Mouse (Mus musculus) intestine, embryonic 14.5 days (tissue): ENCODE measurements around the gene Ilf2. TPM values are rescaled to one million over a fixed set of nuclear protein-coding genes. Genes with fewer than 3 reads are reported as not detected.
A peak's percentile ranks its signal among the peaks of the same experiment; 100 is the strongest.

Experiments used
- ATAC-seq: fragments of 200-750 bp; cut with Nextera tagmentation; replicated peaks from 2 replicates; pipeline ENCODE4 v1.8.0; 2017; ENCODE audit warnings: low read depth, moderate number of reproducible peaks, moderate TSS enrichment, moderate library complexity; ENCODE audit not compliant: low FRiP score, low TSS enrichment
- DNase-seq: peaks from one replicate; pipeline ENCODE4 v3.0.0-alpha.2; 2018; ENCODE audit warnings: low spot score
- H3K27ac ChIP-seq: fragments of 300-500 bp; sonication (generic); 2 replicates; pipeline ENCODE4 v1.5.1; 2014; ENCODE audit warnings: low read depth, mild to moderate bottlenecking, control low read depth
- H3K27me3 ChIP-seq: fragments of 300-500 bp; sonication (generic); replicated peaks from 2 replicates; pipeline ENCODE4 v1.6.1; 2014; ENCODE audit warnings: low read length, control low read depth; ENCODE audit not compliant: control insufficient read depth, insufficient read depth
- H3K36me3 ChIP-seq: fragments of 300-500 bp; sonication (generic); 2 replicates; pipeline ENCODE4 v1.6.1; 2014; ENCODE audit warnings: low read length, control low read depth; ENCODE audit not compliant: control insufficient read depth, insufficient read depth
- H3K4me1 ChIP-seq: fragments of 300-500 bp; sonication (generic); replicated peaks from 2 replicates; pipeline ENCODE4 v1.6.1; 2014; ENCODE audit warnings: low read length, control low read depth, mixed read lengths; ENCODE audit not compliant: control insufficient read depth, insufficient read depth
- H3K4me2 ChIP-seq: fragments of 300-500 bp; sonication (generic); 2 replicates; pipeline ENCODE4 v1.6.1; 2014; ENCODE audit warnings: low read length
- H3K4me3 ChIP-seq: fragments of 300-500 bp; sonication (generic); 2 replicates; pipeline ENCODE4 v1.5.1; 2014; ENCODE audit warnings: low read depth, low read length, control low read depth, mixed read lengths
- H3K9ac ChIP-seq: fragments of 300-500 bp; sonication (generic); 2 replicates; pipeline ENCODE4 v1.6.1; 2014; ENCODE audit warnings: mild to moderate bottlenecking, low read length
- H3K9me3 ChIP-seq: fragments of 300-500 bp; sonication (generic); 2 replicates; pipeline ENCODE4 v1.6.1; 2016; ENCODE audit warnings: low read length, control low read depth; ENCODE audit not compliant: control insufficient read depth
- WGBS: fragments of 180-500 bp; shearing (Covaris S2); extraction: QIAGEN DNeasy Blood & Tissue Kit; methylation state at CpG from one replicate; pipeline ENCODE4 v1.1.7; 2014; 5-methylcytosine and 5-hydroxymethylcytosine counted together
- polyA plus RNA-seq: library from polyadenylated mRNA; unstranded; fragments of >200 nt; fragmentation: Nextera tagmentation; extraction: Ambion mirVana; gene quantifications from 2 replicates; pipeline ENCODE4 v1.2.1, GENCODE M21; 2014

Gene Ilf2
- polyA plus RNA-seq, 1 experiment from 2014 or later = 188 TPM

GRCm38 (mm10) chr3:90451396-90452095 lies 24.4 kb upstream of the Ilf2 start:
- ATAC-seq = no peak
- peak overlapping the region; percentile 36 for H3K4me2 ChIP-seq
- WGBS = 32% methylated on average over 10 of the region's 10 CpGs
- no peak overlapping the region for H3K4me3 ChIP-seq
- H3K9me3 ChIP-seq = no peaks in the 10 kb centered on the region
- no peaks in the 10 kb centered on the region for H3K36me3 ChIP-seq
- H3K9ac ChIP-seq = no peak overlapping the region
- no peaks in the 10 kb centered on the region for H3K27me3 ChIP-seq
- H3K27ac ChIP-seq = no peak overlapping the region
- peaks cover 6% of the 10 kb centered on the region; the same call in 1 of the 2 replicates for H3K4me1 ChIP-seq
- no peak for DNase-seq

GRCm38 (mm10) chr3:90454931-90455330 lies 21.0 kb upstream of the Ilf2 start:
- WGBS = 88% methylated on average over 14 of the region's 14 CpGs
- no peak for ATAC-seq
- H3K9me3 ChIP-seq = no peaks in the 10 kb centered on the region

DNA sequence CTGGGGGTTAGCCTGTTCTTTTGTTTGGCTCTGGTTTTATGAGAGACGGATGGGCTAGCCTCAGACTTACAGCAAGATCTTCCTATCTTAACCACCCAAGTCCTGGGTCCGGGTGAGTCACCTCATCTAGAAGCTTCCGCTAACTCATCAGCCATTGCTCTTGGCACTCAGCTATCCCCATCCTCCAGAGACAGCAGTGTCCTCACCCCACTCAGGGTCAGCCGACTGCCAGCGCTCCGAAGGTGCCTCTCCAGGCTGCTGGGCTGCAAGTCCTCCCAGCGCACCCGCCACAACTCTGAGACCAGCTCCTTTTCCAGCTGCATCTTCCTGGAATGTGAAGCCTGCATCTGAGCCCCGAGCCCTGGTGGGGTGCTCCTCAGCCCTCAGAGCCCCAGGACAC lies 16.2 kb upstream of the Ilf2 start:
- Histone ChIP-seq H3K4me1 (no peaks in the 10 kb centered on the region), H3K9ac (no peak overlapping the region), H3K4me3 (no peak overlapping the region), H3K27ac (no peak overlapping the region), H3K36me3 (no peaks in the 10 kb centered on the region), H3K4me2 (no peak overlapping the region), H3K27me3 (peaks cover 19% of the 10 kb centered on the region), H3K9me3 (no peaks in the 10 kb centered on the region)
- DNase-seq (no peak), ATAC-seq (no peak)
- WGBS = 76% methylated on average over 9 of the region's 9 CpGs

More at GRCm38 (mm10) chr3:90454931-90455330, 21.0 kb upstream of the Ilf2 start:
- Histone ChIP-seq H3K36me3 (no peaks in the 10 kb centered on the region), H3K4me1 (no peaks in the 10 kb centered on the region), H3K4me2 (no peak overlapping the region), H3K9ac (no peak overlapping the region), H3K4me3 (no peak overlapping the region), H3K27me3 (no peaks in the 10 kb centered on the region), H3K27ac (no peak overlapping the region)
- no peak for DNase-seq

GRCm38 (mm10) chr3:90460315-90460714 lies 15.6 kb upstream of the Ilf2 start:
- no peaks in the 10 kb centered on the region for H3K9me3 ChIP-seq
- H3K4me2 ChIP-seq = no peak overlapping the region
- H3K27ac ChIP-seq = no peak overlapping the region
- no peak for ATAC-seq
- no peak for DNase-seq
- no peaks in the 10 kb centered on the region for H3K36me3 ChIP-seq
- H3K9ac ChIP-seq = no peak overlapping the region
- peaks cover 25% of the 10 kb centered on the region for H3K27me3 ChIP-seq
- H3K4me3 ChIP-seq = no peak overlapping the region
- 75% methylated on average over 5 of the region's 5 CpGs for WGBS
- 0 out of 2 replicates have a peak, but pooled peaks cover 2% of the 10 kb centered on the region for H3K4me1 ChIP-seq

GRCm38 (mm10) chr3:90461935-90462334 lies 14.0 kb upstream of the Ilf2 start:
- ATAC-seq (no peak), DNase-seq (no peak)
- H3K4me3 ChIP-seq = no peak overlapping the region
- H3K27ac ChIP-seq = no peak overlapping the region
- WGBS = 92% methylated on average over 3 of the region's 3 CpGs
- no peaks in the 10 kb centered on the region for H3K9me3 ChIP-seq
- H3K27me3 ChIP-seq = peaks cover 34% of the 10 kb centered on the region
- H3K4me1 ChIP-seq = 0 out of 2 replicates have a peak, but pooled peaks cover 2% of the 10 kb centered on the region
- H3K36me3 ChIP-seq = no peaks in the 10 kb centered on the region
- no peak overlapping the region for H3K9ac ChIP-seq
- no peak overlapping the region for H3K4me2 ChIP-seq

- DNase-seq = no peak
- Histone ChIP-seq H3K4me2 (no peak overlapping the region), H3K27me3 (peaks cover 34% of the 10 kb centered on the region), H3K4me3 (no peak overlapping the region), H3K36me3 (no peaks in the 10 kb centered on the region), H3K27ac (no peak overlapping the region), H3K9ac (no peak overlapping the region), H3K9me3 (no peaks in the 10 kb centered on the region), H3K4me1 (0 out of 2 replicates have a peak, but pooled peaks cover 2% of the 10 kb centered on the region)
- ATAC-seq = no peak
- WGBS = 21% methylated on average over 7 of the region's 7 CpGs
Observed at GRCm38 (mm10) chr3:90462579-90462978, 13.3 kb upstream of the Ilf2 start.

GRCm38 (mm10) chr3:90464552-90465080 lies 11.3 kb upstream of the Ilf2 start:
- Histone ChIP-seq H3K4me2 (peak overlapping the region; percentile 89), H3K9ac (peak overlapping the region; percentile 46; the same call in 1 of the 2 replicates), H3K4me1 (0 out of 2 replicates have a peak, but pooled peaks cover 2% of the 10 kb centered on the region), H3K27ac (no peak overlapping the region), H3K36me3 (no peaks in the 10 kb centered on the region), H3K27me3 (peaks cover 34% of the 10 kb centered on the region), H3K4me3 (peak overlapping the region; percentile 58), H3K9me3 (no peaks in the 10 kb centered on the region)
- ATAC-seq (0 out of 2 replicates have a peak, but pooled peaks have one; percentile 22), DNase-seq (peak; percentile 67)
- 16% methylated on average over 37 of the region's 37 CpGs for WGBS

- under 1% methylated on average over 75 of the region's 75 CpGs for WGBS
- DNase-seq (peak; percentile 80), ATAC-seq (peak; percentile 48)
- peak overlapping the region; percentile 46 for H3K9ac ChIP-seq
- H3K4me2 ChIP-seq = peak overlapping the region; percentile 89
- peaks cover 34% of the 10 kb centered on the region for H3K27me3 ChIP-seq
- no peaks in the 10 kb centered on the region for H3K36me3 ChIP-seq
- no peak overlapping the region for H3K27ac ChIP-seq
- no peaks in the 10 kb centered on the region for H3K9me3 ChIP-seq
- H3K4me1 ChIP-seq = 0 out of 2 replicates have a peak, but pooled peaks cover 2% of the 10 kb centered on the region
- peak overlapping the region; percentile 58 for H3K4me3 ChIP-seq
Observed at GRCm38 (mm10) chr3:90465081-90465685, 10.7 kb upstream of the Ilf2 start.
